Mouse (Mus musculus) liver, postnatal 0 days (tissue): ENCODE data around the gene Ccdc9. TPM values are rescaled to one million over a fixed set of nuclear protein-coding genes. Genes with fewer than 3 reads are reported as not detected.

Experiments used
- ATAC-seq: fragments of 200-750 bp; cut with Nextera tagmentation; 2 replicates; pipeline ENCODE4 v1.8.0; 2017; ENCODE audit warnings: mild to moderate bottlenecking, moderate library complexity
- DNase-seq: peaks from one replicate; pipeline ENCODE4 v3.0.0-alpha.2; 2016
- H3K27ac ChIP-seq: fragments of 300-500 bp; sonication (generic); 2 replicates; pipeline ENCODE4 v1.5.1; 2014; ENCODE audit warnings: antibody characterized with exemption, moderate library complexity, mild to moderate bottlenecking, low read depth
- H3K27me3 ChIP-seq: fragments of 300-500 bp; sonication (generic); 2 replicates; pipeline ENCODE4 v1.6.1; 2014; ENCODE audit warnings: low read length, control low read depth, mixed read lengths; ENCODE audit not compliant: insufficient read depth
- H3K36me3 ChIP-seq: fragments of 300-500 bp; sonication (generic); replicated peaks from 2 replicates; pipeline ENCODE4 v1.6.1; 2014; ENCODE audit warnings: mild to moderate bottlenecking, control low read depth, low read length, moderate library complexity, mixed read lengths; ENCODE audit not compliant: insufficient read depth
- H3K4me1 ChIP-seq: fragments of 300-500 bp; sonication (generic); 2 replicates; pipeline ENCODE4 v1.6.1; 2014; ENCODE audit warnings: antibody characterized with exemption, mild to moderate bottlenecking, control low read depth; ENCODE audit not compliant: insufficient read depth
- H3K4me2 ChIP-seq: fragments of 300-500 bp; sonication (generic); 2 replicates; pipeline ENCODE4 v1.6.1; 2014; ENCODE audit warnings: low read depth, mild to moderate bottlenecking, low read length, moderate library complexity, mixed read lengths
- H3K4me3 ChIP-seq: fragments of 300-500 bp; sonication (generic); 2 replicates; pipeline ENCODE4 v1.5.1; 2014; ENCODE audit warnings: low read depth, low read length
- H3K9ac ChIP-seq: fragments of 300-500 bp; sonication (generic); replicated peaks from 2 replicates; pipeline ENCODE4 v1.6.1; 2014; ENCODE audit warnings: mild to moderate bottlenecking, moderate library complexity
- H3K9me3 ChIP-seq: fragments of 300-500 bp; sonication (generic); 2 replicates; pipeline ENCODE4 v1.6.1; 2016; ENCODE audit warnings: mild to moderate bottlenecking, control low read depth, low read length, mixed read lengths
- CTCF ChIP-seq: sonication (generic); IDR thresholded peaks from 2 replicates; pipeline ENCODE4 v1.5.1; 2016; ENCODE audit warnings: antibody characterized with exemption, low read depth
- EP300 ChIP-seq: IDR thresholded peaks from 2 replicates; pipeline ENCODE4 v1.6.1; 2016; ENCODE audit warnings: antibody characterized with exemption, low read depth, mild to moderate bottlenecking
- WGBS: fragments of 180-500 bp; shearing (Covaris S2); extraction: QIAGEN DNeasy Blood & Tissue Kit; methylation state at CpG from one replicate; pipeline ENCODE4 v1.1.7; 2014; ENCODE audit not compliant: insufficient replicate concordance; 5-methylcytosine and 5-hydroxymethylcytosine counted together
- polyA plus RNA-seq: library from polyadenylated mRNA; unstranded; fragments of >200 nt; fragmentation: Nextera tagmentation; extraction: Ambion mirVana; gene quantifications from 2 replicates; pipeline ENCODE4 v1.2.1, GENCODE M21; 2015

The Ccdc9 gene
- polyA plus RNA-seq, 1 experiment from 2014 or later, result 5.7 TPM

GRCm38 (mm10) chr7:16287016-16287415, 421 bp upstream of the Ccdc9 start:
- DNase-seq (no peak), ATAC-seq (no peak)
- Histone ChIP-seq H3K4me2 (peak overlapping the region; percentile 90), H3K9me3 (no peaks in the 10 kb centered on the region), H3K4me1 (peaks cover 11% of the 10 kb centered on the region), H3K9ac (peak overlapping the region; percentile 79), H3K27me3 (no peaks in the 10 kb centered on the region), H3K4me3 (peak overlapping the region; percentile 70), H3K27ac (peak overlapping the region; percentile 98), H3K36me3 (peaks cover 26% of the 10 kb centered on the region)
- 63% methylated on average over 2 of the region's 2 CpGs for WGBS
- TF ChIP-seq CTCF, result no peak
- no peak for TF ChIP-seq EP300

- DNase-seq (peak; percentile 79), ATAC-seq (peak; percentile 28)
- Histone ChIP-seq H3K9ac (peak overlapping the region; percentile 52), H3K27ac (peak overlapping the region; percentile 87), H3K27me3 (no peaks in the 10 kb centered on the region), H3K9me3 (no peaks in the 10 kb centered on the region), H3K4me2 (peak overlapping the region; percentile 90), H3K4me3 (peak overlapping the region; percentile 70), H3K36me3 (peaks cover 38% of the 10 kb centered on the region), H3K4me1 (peaks cover 11% of the 10 kb centered on the region)
- 2% methylated on average over 14 of the region's 14 CpGs for WGBS
- TF ChIP-seq EP300 (no peak), CTCF (no peak)
These were observed 1.1 kb downstream of the Ccdc9 start for GRCm38 (mm10) chr7:16285450-16286025.

GRCm38 (mm10) chr7:16284904-16285303, 1.7 kb downstream of the Ccdc9 start:
- peak overlapping the region; percentile 87 for H3K27ac ChIP-seq
- WGBS, result 75% methylated on average over 9 of the region's 9 CpGs
- 0 out of 2 replicates have a peak overlapping the region, but pooled peaks have one; percentile 70 for H3K4me3 ChIP-seq
- H3K36me3 ChIP-seq, result peaks cover 41% of the 10 kb centered on the region
- H3K9me3 ChIP-seq, result no peaks in the 10 kb centered on the region
- ATAC-seq (no peak), DNase-seq (no peak)
- peak overlapping the region; percentile 90 for H3K4me2 ChIP-seq
- no peaks in the 10 kb centered on the region for H3K27me3 ChIP-seq
- H3K9ac ChIP-seq, result no peak overlapping the region
- TF ChIP-seq CTCF (no peak), EP300 (no peak)
- H3K4me1 ChIP-seq, result peaks cover 11% of the 10 kb centered on the region

GRCm38 (mm10) chr7:16284001-16284400, 2.6 kb downstream of the Ccdc9 start:
- no peak overlapping the region for H3K27ac ChIP-seq
- TF ChIP-seq CTCF (no peak), EP300 (no peak)
- ATAC-seq (no peak), DNase-seq (no peak)
- no peak overlapping the region for H3K9ac ChIP-seq
- WGBS, result 93% methylated on average over 8 of the region's 8 CpGs
- no peaks in the 10 kb centered on the region for H3K27me3 ChIP-seq
- H3K4me1 ChIP-seq, result peaks cover 11% of the 10 kb centered on the region
- H3K9me3 ChIP-seq, result no peaks in the 10 kb centered on the region
- no peak overlapping the region for H3K4me2 ChIP-seq
- H3K36me3 ChIP-seq, result peaks cover 46% of the 10 kb centered on the region
- H3K4me3 ChIP-seq, result no peak overlapping the region

GRCm38 (mm10) chr7:16282334-16282733, 4.3 kb downstream of the Ccdc9 start:
- no peaks in the 10 kb centered on the region for H3K9me3 ChIP-seq
- DNase-seq (no peak), ATAC-seq (no peak)
- H3K27me3 ChIP-seq, result no peaks in the 10 kb centered on the region
- no peak overlapping the region for H3K27ac ChIP-seq
- TF ChIP-seq EP300 (no peak), CTCF (no peak)
- 91% methylated on average over 12 of the region's 13 CpGs for WGBS
- peaks cover 11% of the 10 kb centered on the region for H3K4me1 ChIP-seq
- H3K36me3 ChIP-seq, result peaks cover 52% of the 10 kb centered on the region
- no peak overlapping the region for H3K4me3 ChIP-seq
- no peak overlapping the region for H3K4me2 ChIP-seq
- no peak overlapping the region for H3K9ac ChIP-seq

- TF ChIP-seq EP300 (no peak), CTCF (no peak)
- Histone ChIP-seq H3K9me3 (no peaks in the 10 kb centered on the region), H3K4me3 (no peak overlapping the region), H3K4me1 (peaks cover 17% of the 10 kb centered on the region), H3K36me3 (peaks cover 66% of the 10 kb centered on the region), H3K27me3 (no peaks in the 10 kb centered on the region), H3K4me2 (no peak overlapping the region), H3K27ac (no peak overlapping the region), H3K9ac (no peak overlapping the region)
- ATAC-seq (no peak), DNase-seq (no peak)
- 80% methylated on average over 11 of the region's 11 CpGs for WGBS
These were observed 5.9 kb downstream of the Ccdc9 start for GRCm38 (mm10) chr7:16280721-16281120.
